Mouse (Mus musculus): ENCODE results near the gene Inpp5b. TPM values are rescaled to one million over a fixed set of nuclear protein-coding genes. Genes with fewer than 3 reads are reported as not detected.

Gene Inpp5b
- total RNA-seq, 2 experiments from 2014 or later: 46.5 to 48.7 TPM

DNA sequence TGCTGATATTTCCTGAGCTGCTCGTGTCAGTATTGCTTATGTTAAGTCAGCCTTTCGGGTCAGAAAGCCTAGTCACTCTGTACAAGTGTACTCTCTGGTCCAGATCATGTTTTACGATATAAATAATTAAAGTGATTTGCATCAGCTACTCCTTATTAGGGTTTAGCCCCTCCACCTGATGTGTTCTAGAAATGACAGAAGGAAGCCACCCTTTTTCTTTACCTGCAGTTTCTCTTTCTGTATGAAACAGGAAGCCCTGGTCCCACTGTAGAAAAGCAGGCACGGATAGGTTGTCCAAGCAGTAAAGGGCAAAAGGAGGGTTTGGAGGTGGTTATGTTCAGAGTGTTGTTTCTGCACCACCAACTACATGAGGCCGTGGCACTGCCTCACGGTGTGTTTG is 61.8 kb downstream of the Inpp5b start:
- TF ChIP-seq CTCF (IDR thresholded peaks at IDR 0.05): no peak
- intact Hi-C loops (cut with DNase I): no loop called here
- Histone ChIP-seq H3K27ac (no peak overlapping the region), H3K4me3 (peak overlapping the region; percentile 70)
- DNase-seq (ENCODE audit: extremely low spot score in 1 of 2, low spot score in 2 of 2): no peak

DNA sequence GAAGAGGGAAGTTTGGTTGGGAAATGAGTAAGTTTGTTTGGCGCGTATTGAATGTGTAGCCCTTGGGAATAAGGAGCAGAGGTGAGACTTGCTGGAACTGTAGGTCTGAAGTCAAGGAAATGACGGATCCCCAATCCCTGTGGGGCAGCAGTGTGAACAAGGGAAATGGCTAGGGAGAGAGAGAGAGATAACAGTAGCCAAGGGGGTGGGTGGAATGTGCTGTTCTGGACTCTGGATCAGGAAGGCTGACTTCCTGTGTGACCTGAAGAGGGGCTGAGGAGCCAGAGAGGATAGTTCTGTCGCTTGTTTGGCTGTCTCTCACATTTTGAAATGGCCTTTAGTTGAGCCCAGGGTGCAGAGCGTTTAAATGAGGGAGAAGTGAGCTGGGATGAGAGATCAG is 66.9 kb downstream of the Inpp5b start:
- intact Hi-C loops (cut with DNase I): no loop called here
- Histone ChIP-seq H3K4me3 (no peak overlapping the region), H3K27ac (no peak overlapping the region)
- DNase-seq (ENCODE audit: extremely low spot score in 1 of 2, low spot score in 2 of 2): no peak
- no peak for TF ChIP-seq CTCF (IDR thresholded peaks at IDR 0.05)

DNA sequence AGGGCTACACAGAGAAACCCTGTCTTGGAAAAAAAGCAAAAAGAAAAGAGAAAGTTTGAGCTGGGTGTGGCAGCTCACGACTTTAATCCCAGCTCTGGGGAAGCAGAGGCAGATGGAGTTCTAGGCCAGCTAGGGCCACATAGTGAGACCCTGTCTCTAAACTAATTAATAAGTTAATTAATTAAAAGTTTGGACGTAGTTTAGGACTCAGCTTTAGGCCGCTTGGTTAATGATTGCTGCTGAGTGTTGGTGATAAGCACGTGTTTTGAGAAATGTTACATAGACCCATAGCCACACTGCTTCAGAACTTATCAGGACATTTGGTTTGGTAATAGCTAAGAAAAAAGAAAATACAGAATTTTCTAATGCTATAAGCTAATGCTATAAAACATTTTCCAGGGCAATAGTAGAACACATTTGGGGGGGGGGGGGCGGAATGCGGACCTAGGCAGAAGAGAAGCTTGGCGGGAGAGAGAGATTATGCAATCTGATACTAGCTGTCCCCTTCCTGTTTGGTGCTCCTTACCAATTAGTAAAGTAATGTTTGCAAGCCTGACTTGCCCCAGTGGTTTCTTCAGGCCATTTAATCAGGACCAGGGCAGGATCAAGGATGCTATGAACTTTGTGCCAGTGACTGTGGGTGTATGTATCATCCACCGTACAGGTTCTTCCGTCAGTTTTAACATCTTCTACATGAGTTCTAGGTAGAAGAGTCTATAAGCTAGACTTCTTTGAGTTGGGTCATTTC is 67.7 kb downstream of the Inpp5b start:
- intact Hi-C loops (cut with DNase I): no loop called here
- Histone ChIP-seq H3K4me3 (no peak overlapping the region), H3K27ac (no peak overlapping the region)
- DNase-seq (ENCODE audit: extremely low spot score in 1 of 2, low spot score in 2 of 2): no peak
- TF ChIP-seq CTCF (IDR thresholded peaks at IDR 0.05): no peak

DNA sequence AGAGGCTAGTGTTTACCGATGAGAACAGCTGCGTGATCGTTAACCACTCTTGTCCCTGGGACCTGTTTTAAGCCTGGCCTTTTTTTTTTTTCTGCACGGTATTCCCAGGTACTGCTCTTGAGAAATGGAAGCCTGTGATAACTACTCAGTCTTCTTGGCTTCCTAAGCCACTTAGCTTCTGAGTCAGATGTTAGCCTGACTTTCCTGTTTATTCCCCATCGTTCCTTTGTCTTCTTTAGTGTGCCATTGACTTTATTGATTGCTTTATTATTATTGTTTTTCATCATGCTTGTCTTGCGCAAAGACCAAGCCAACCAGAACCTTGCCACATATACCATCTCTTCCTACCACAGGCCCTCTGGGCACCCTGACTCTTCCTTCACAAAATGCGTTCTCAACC is 68.4 kb downstream of the Inpp5b start:
- TF ChIP-seq CTCF (IDR thresholded peaks at IDR 0.05): no peak
- DNase-seq (ENCODE audit: extremely low spot score in 1 of 2, low spot score in 2 of 2): no peak
- no peak overlapping the region for H3K27ac ChIP-seq
- no peak overlapping the region for H3K4me3 ChIP-seq
- intact Hi-C loops (cut with DNase I): no loop called here

DNA sequence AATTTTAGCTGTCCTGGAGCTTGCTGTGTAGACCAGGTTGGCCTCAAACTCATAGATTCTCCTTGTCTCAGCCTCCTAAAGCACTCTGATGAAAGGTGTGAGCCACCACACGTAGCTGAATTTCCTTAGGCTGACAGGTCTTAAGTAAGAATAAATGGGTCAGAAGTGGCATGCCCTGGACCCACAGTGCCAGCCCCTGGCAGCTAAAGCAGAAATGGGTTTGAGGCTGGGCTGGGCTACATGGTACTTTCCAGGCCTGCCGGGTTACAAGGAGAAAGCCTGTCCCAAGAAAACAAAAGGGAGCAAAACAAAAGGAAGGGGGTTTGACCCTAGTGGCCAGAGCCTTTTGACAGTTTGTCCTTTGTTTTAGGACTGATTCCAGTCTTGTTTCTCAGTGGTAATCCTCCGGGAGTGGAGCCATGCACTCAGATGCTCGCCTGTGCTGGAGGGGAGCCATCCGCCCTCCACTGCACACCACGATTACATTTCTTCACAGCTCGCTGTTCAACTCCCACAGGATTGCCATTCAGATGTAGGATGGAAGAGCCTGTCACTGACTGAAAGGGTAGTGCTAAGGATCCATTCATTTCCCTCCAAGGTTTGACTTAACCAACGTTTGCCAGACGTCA is 69.8 kb downstream of the Inpp5b start:
- DNase-seq (ENCODE audit: extremely low spot score in 1 of 2, low spot score in 2 of 2): peak; percentile 53 to 56
- TF ChIP-seq CTCF (IDR thresholded peaks at IDR 0.05): no peak; the same call in 1 of the 2 replicates
- intact Hi-C loops (cut with DNase I): no loop called here
- Histone ChIP-seq H3K27ac (peak overlapping the region; percentile 77), H3K4me3 (no peak overlapping the region)

DNA sequence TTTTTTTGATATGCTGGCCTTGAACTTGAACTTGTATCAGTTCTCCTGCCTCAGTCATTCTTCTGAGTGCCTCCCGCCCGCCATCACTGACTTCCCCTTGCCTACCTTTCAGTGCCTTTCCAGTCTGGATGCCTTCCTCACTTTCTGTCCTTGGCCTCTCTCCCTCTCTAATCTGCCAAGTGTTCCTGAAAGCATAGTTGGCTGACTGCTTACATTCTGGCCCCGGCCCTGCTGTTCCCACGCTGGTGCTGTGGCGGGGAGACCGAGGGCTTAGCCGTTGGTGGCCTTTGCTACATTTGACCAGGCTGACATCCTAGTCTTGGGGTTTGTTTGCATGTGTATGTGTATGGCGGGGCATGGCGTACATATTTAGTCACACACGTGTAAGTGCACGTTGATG is 74.3 kb downstream of the Inpp5b start:
- no peak overlapping the region for H3K4me3 ChIP-seq
- no peak for DNase-seq (ENCODE audit: extremely low spot score in 1 of 2, low spot score in 2 of 2)
- intact Hi-C loops (cut with DNase I): loop anchor here (1.0 kb wide), 1 partner anchor 24 kb away; no protein-coding TSS in a partner anchor
- TF ChIP-seq CTCF (IDR thresholded peaks at IDR 0.05): no peak
- H3K27ac ChIP-seq: no peak overlapping the region

DNA sequence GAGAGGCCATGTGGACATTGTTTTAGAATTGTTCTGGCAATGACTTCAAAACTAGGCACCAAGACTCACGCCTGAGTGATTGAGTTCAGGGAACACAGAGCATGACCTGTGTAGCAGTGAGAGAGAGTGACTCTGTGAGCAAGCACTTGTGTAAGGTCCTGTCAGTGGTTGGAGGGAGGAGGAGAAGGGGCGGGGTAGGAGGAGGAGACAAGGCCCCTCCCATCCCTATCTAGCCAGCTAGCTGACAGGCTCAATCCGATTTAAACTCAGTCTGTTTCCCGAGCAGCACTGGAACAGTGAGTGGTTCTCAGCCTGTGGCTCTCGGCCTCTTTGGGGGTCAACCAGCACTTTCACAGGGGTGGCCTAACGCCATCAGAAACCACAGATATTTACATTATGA is 76.2 kb downstream of the Inpp5b start:
- H3K4me3 ChIP-seq: no peak overlapping the region
- no peak for TF ChIP-seq CTCF (IDR thresholded peaks at IDR 0.05)
- intact Hi-C loops (cut with DNase I): no loop called here
- H3K27ac ChIP-seq: no peak overlapping the region; the same call in 1 of the 2 replicates
- no peak for DNase-seq (ENCODE audit: extremely low spot score in 1 of 2, low spot score in 2 of 2)

DNA sequence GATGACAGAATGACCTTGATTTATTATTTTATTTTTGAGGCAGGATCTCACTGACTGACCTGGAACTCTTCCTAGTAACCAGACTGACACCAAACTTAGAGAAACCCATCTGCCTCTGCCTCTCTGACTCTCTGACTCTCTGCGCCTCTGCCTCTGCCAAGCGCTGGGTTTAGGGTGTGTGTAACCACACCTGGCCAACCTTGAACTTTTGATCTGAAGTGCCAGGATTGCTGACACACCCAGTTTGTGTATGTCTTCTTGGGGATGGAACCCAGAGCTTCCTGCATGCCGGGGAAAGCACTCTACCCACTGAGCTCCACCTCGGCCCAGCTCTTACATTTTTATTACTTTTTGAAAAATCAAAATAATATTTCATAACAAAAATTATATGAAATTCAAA is 77.2 kb downstream of the Inpp5b start:
- intact Hi-C loops (cut with DNase I): no loop called here
- no peak overlapping the region for H3K4me3 ChIP-seq
- no peak for TF ChIP-seq CTCF (IDR thresholded peaks at IDR 0.05)
- no peak overlapping the region for H3K27ac ChIP-seq
- DNase-seq (ENCODE audit: extremely low spot score in 1 of 2, low spot score in 2 of 2): no peak

DNA sequence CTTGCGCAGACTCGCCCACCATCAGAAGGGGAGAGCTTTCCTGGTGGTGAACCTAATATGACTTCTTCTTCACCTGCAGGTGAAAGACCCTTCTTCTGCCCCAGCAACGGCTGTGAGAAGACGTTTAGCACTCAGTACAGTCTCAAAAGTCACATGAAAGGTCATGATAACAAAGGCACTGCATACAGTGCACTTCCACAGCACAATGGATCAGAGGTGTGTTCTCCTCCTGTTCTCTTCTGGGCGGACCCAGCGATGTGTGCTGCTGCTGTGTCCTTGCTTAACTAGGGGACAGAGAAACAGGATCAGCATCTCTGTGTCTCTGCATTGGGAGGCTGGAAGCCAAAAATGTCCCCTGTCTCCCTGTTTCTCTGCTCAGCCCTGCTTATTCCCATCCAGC is 83.3 kb downstream of the Inpp5b start:
- no peak overlapping the region for H3K27ac ChIP-seq
- H3K4me3 ChIP-seq: no peak overlapping the region
- no peak for DNase-seq (ENCODE audit: extremely low spot score in 1 of 2, low spot score in 2 of 2)
- no peak for TF ChIP-seq CTCF (IDR thresholded peaks at IDR 0.05)
- intact Hi-C loops (cut with DNase I): no loop called here

DNA sequence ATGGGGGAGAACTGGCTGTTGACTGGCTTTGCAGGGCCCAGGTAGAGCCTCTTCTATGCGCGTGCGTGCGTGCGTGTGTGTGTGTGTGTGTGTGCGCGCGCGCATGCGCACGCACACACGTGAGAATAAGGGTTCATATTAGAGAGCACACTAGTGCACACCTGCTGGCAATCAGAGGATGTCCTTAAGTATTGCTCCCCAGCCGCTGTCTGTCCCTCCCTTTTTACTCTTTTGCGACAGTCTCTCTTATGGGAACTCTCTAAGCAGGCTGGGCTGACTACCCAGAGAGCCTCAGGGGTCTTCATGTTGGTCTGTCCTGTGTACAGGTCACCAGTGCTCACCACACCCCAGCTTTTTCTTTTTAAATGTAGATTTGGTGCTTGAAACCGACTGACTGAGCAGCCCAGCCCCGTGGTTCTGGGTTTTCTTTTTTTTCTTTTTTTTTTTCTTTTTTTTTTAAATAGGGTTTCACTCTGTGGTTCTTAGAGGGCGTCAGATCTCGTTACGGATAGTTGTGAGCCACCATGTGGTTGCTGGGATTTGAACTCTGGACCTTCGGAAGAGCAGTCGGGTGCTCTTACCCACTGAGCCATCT is 83.8 kb downstream of the Inpp5b start:
- Histone ChIP-seq H3K27ac (no peak overlapping the region), H3K4me3 (no peak overlapping the region)
- no peak for DNase-seq (ENCODE audit: extremely low spot score in 1 of 2, low spot score in 2 of 2)
- intact Hi-C loops (cut with DNase I): no loop called here
- TF ChIP-seq CTCF (IDR thresholded peaks at IDR 0.05): no peak

DNA sequence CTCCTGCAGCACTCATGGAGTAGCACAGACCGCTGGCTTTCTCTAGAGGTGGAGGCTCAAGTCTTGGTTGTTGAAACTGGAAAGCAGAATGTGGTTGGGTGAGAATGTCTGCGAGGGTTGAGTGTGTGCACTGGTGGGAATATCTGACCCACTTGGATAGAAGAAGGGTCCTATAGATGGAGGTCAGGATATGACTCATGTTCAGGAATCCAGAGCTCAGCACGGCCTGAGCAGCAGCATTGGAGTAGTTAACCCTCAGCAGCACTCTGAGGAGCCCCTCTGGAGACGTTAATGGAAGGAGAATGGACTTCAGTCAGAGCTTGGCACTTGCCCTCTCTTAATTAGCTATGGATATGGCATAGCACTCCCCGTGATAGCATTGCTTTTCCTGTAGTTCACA is 88.0 kb downstream of the Inpp5b start:
- TF ChIP-seq CTCF (IDR thresholded peaks at IDR 0.05): no peak
- Histone ChIP-seq H3K27ac (no peak overlapping the region), H3K4me3 (no peak overlapping the region)
- no peak for DNase-seq (ENCODE audit: extremely low spot score in 1 of 2, low spot score in 2 of 2)
- intact Hi-C loops (cut with DNase I): no loop called here

DNA sequence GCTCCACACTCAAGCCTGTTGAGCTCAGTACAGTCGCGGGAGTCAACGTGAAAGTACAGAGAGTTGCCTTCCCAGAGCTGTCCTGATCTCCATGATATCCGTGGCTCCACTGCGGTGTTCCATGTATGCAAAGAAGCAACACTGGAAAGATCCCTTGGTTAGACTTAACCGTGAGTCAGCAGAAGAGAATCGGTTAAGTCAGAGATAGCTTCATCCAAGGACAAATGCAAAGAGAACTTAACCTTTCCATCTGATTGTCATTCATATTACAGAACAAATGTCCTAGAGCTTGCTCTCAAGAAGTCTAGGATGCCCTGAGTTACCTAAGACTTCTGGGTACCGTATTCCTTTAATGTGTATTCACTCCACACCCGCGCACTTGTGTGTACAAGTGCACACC is 91.1 kb downstream of the Inpp5b start:
- no peak for TF ChIP-seq CTCF (IDR thresholded peaks at IDR 0.05)
- no peak for DNase-seq (ENCODE audit: extremely low spot score in 1 of 2, low spot score in 2 of 2)
- intact Hi-C loops (cut with DNase I): no loop called here
- H3K4me3 ChIP-seq: no peak overlapping the region
- no peak overlapping the region for H3K27ac ChIP-seq

Data from left cerebral cortex, adult 2 months (tissue).